Mouse (Mus musculus) C2C12 (cell line): ENCODE measurements around the gene Kdm6b. TPM values are rescaled to one million over a fixed set of nuclear protein-coding genes. Genes with fewer than 3 reads are reported as not detected.

ENCODE experiments used
- H3K27me3 ChIP-seq: one replicate; pipeline ENCODE4 v1.6.1; 2011; ENCODE audit not compliant: control insufficient read depth, insufficient read depth, insufficient read length
- H3K36me3 ChIP-seq: one replicate; pipeline ENCODE4 v1.6.1; 2011; ENCODE audit not compliant: control insufficient read depth, insufficient read depth
- H3K4me3 ChIP-seq: one replicate; pipeline ENCODE4 v1.5.1; 2011; ENCODE audit warnings: mild to moderate bottlenecking, control low read depth; ENCODE audit not compliant: poor library complexity, insufficient read depth, severe bottlenecking
- H3K79me2 ChIP-seq: one replicate; pipeline ENCODE4 v1.6.1; 2011; ENCODE audit not compliant: control insufficient read depth, insufficient read depth
- H3K79me3 ChIP-seq: one replicate; pipeline ENCODE4 v1.6.1; 2011; ENCODE audit warnings: low read depth, control low read depth
- H3ac ChIP-seq: one replicate; pipeline ENCODE3; 2011; ENCODE audit warnings: low read depth; ENCODE audit not compliant: control insufficient read depth, insufficient read length
- CEBPB ChIP-seq: IDR thresholded peaks from one replicate; pipeline ENCODE4 v1.6.1; 2011; ENCODE audit warnings: low read depth, mild to moderate bottlenecking, control low read depth, moderate library complexity
- CTCF ChIP-seq: IDR thresholded peaks from one replicate; pipeline ENCODE4 v1.5.1; 2011; ENCODE audit not compliant: control insufficient read depth, insufficient read depth, insufficient read length
- FOSL1 ChIP-seq: IDR thresholded peaks from one replicate; pipeline ENCODE4 v1.8.0; 2011; ENCODE audit warnings: mild to moderate bottlenecking, low read length; ENCODE audit not compliant: poor library complexity, insufficient read depth, severe bottlenecking
- MAX ChIP-seq: IDR thresholded peaks from one replicate; pipeline ENCODE4 v1.6.1; 2011; ENCODE audit warnings: mild to moderate bottlenecking, control low read depth
- MYOD1 ChIP-seq: IDR thresholded peaks from one replicate; pipeline ENCODE4 v1.6.1; 2011; ENCODE audit warnings: low read depth; ENCODE audit not compliant: control insufficient read depth, insufficient read length
- MYOG ChIP-seq: IDR thresholded peaks from one replicate; pipeline ENCODE4 v1.6.1; 2011; ENCODE audit not compliant: control insufficient read depth, insufficient read length; ENCODE audit errors: extremely low read depth
- USF1 ChIP-seq: IDR thresholded peaks from one replicate; pipeline ENCODE4 v1.6.1; 2011; ENCODE audit warnings: low read depth, mild to moderate bottlenecking, control low read depth, moderate library complexity
- polyA plus RNA-seq: library from polyadenylated mRNA; unstranded; fragments of >200 nt; fragmentation: generic; extraction: Trizol; gene quantifications from one replicate; pipeline ENCODE4 v1.2.1, GENCODE M21; 2012; ENCODE audit warnings: missing spikeins

Kdm6b gene
- polyA plus RNA-seq, 1 experiment: 9.0 TPM

- no peak for TF ChIP-seq MAX
- TF ChIP-seq CEBPB: no peak
- no peak for TF ChIP-seq CTCF
- no peaks in the 10 kb centered on the region for H3K79me3 ChIP-seq
- H3K79me2 ChIP-seq: peaks cover 3% of the 10 kb centered on the region
- no peak overlapping the region for H3K4me3 ChIP-seq
- H3ac ChIP-seq: no peak overlapping the region
- no peaks in the 10 kb centered on the region for H3K27me3 ChIP-seq
- H3K36me3 ChIP-seq: no peaks in the 10 kb centered on the region
Observed at GRCm38 (mm10) chr11:69373223-69373965, 40.1 kb downstream of the Kdm6b start.

- no peak for TF ChIP-seq CEBPB
- no peak for TF ChIP-seq FOSL1
- TF ChIP-seq MAX: no peak
- no peak for TF ChIP-seq CTCF
- no peak for TF ChIP-seq MYOD1
- no peak for TF ChIP-seq MYOG
- TF ChIP-seq USF1: no peak
- no peak overlapping the region for H3K4me3 ChIP-seq
- H3ac ChIP-seq: no peak overlapping the region
- H3K27me3 ChIP-seq: no peaks in the 10 kb centered on the region
- H3K36me3 ChIP-seq: no peaks in the 10 kb centered on the region
- peaks cover 9% of the 10 kb centered on the region for H3K79me2 ChIP-seq
- no peaks in the 10 kb centered on the region for H3K79me3 ChIP-seq
Observed at GRCm38 (mm10) chr11:69372780-69373170, 40.7 kb downstream of the Kdm6b start.

GRCm38 (mm10) chr11:69372056-69372779 lies 41.3 kb downstream of the Kdm6b start:
- Histone ChIP-seq H3K27me3 (no peaks in the 10 kb centered on the region), H3K79me3 (peaks cover 2% of the 10 kb centered on the region), H3K79me2 (peaks cover 13% of the 10 kb centered on the region), H3K4me3 (no peak overlapping the region), H3ac (no peak overlapping the region), H3K36me3 (no peaks in the 10 kb centered on the region)
- TF ChIP-seq CEBPB: no peak
- no peak for TF ChIP-seq MAX
- TF ChIP-seq CTCF: no peak
- TF ChIP-seq USF1: no peak
- no peak for TF ChIP-seq MYOG
- no peak for TF ChIP-seq MYOD1

- Histone ChIP-seq H3K79me3 (peaks cover 2% of the 10 kb centered on the region), H3ac (no peak overlapping the region), H3K4me3 (no peak overlapping the region), H3K36me3 (no peaks in the 10 kb centered on the region), H3K27me3 (no peaks in the 10 kb centered on the region), H3K79me2 (peaks cover 13% of the 10 kb centered on the region)
- TF ChIP-seq CTCF (no peak), MYOD1 (no peak), FOSL1 (no peak), CEBPB (no peak), USF1 (no peak), MAX (no peak), MYOG (no peak)
Observed at GRCm38 (mm10) chr11:69371601-69372000, 41.9 kb downstream of the Kdm6b start.

GRCm38 (mm10) chr11:69370817-69371215 lies 42.7 kb downstream of the Kdm6b start:
- TF ChIP-seq MYOD1 (no peak), MYOG (no peak), FOSL1 (no peak), MAX (no peak)
- Histone ChIP-seq H3ac (no peak overlapping the region), H3K4me3 (no peak overlapping the region), H3K79me2 (peaks cover 16% of the 10 kb centered on the region), H3K36me3 (no peaks in the 10 kb centered on the region), H3K79me3 (peaks cover 3% of the 10 kb centered on the region), H3K27me3 (no peaks in the 10 kb centered on the region)
